Mouse (Mus musculus) ovary, adult 18-20 months (tissue): ENCODE measurements around the gene Slc25a33.

ENCODE experiments used
- DNase-seq: peaks from one replicate; pipeline ENCODE4 v3.0.0; 2022; ENCODE audit warnings: low spot score, mixed read lengths

Gene Slc25a33

GRCm38 (mm10) chr4:149725661-149726350 lies 48.3 kb downstream of the Slc25a33 start:
- peak; percentile 40 for DNase-seq

- DNase-seq: no peak
Observed at GRCm38 (mm10) chr4:149724916-149725470, 49.1 kb downstream of the Slc25a33 start.

GRCm38 (mm10) chr4:149723855-149724731 lies 50.0 kb downstream of the Slc25a33 start:
- DNase-seq: no peak

GRCm38 (mm10) chr4:149723021-149723390 lies 51.1 kb downstream of the Slc25a33 start:
- no peak for DNase-seq

GRCm38 (mm10) chr4:149722104-149723020 lies 51.7 kb downstream of the Slc25a33 start:
- DNase-seq: no peak

- no peak for DNase-seq
Observed at GRCm38 (mm10) chr4:149721163-149721562, 52.9 kb downstream of the Slc25a33 start.

GRCm38 (mm10) chr4:149719686-149720085 lies 54.4 kb downstream of the Slc25a33 start:
- no peak for DNase-seq

- no peak for DNase-seq
Observed at GRCm38 (mm10) chr4:149714542-149714941, 59.5 kb downstream of the Slc25a33 start.

GRCm38 (mm10) chr4:149711955-149712354 lies 62.1 kb downstream of the Slc25a33 start:
- DNase-seq: no peak

- no peak for DNase-seq
Observed at GRCm38 (mm10) chr4:149711485-149711884, 62.6 kb downstream of the Slc25a33 start.

GRCm38 (mm10) chr4:149710510-149710909 lies 63.6 kb downstream of the Slc25a33 start:
- DNase-seq: peak; percentile 55

GRCm38 (mm10) chr4:149705941-149706340 lies 68.1 kb downstream of the Slc25a33 start:
- DNase-seq: no peak

GRCm38 (mm10) chr4:149705298-149705697 lies 68.8 kb downstream of the Slc25a33 start:
- no peak for DNase-seq

- no peak for DNase-seq
Observed at GRCm38 (mm10) chr4:149702210-149702979, 71.7 kb downstream of the Slc25a33 start, which contains the start of gene Pik3cd. TSS of gene Pik3cd (minus strand) at chr4:149702571.

- DNase-seq: no peak
Observed at GRCm38 (mm10) chr4:149701426-149702209, 72.5 kb downstream of the Slc25a33 start.

GRCm38 (mm10) chr4:149699953-149700352 lies 74.1 kb downstream of the Slc25a33 start:
- DNase-seq: no peak

GRCm38 (mm10) chr4:149698197-149698821 lies 75.8 kb downstream of the Slc25a33 start:
- peak; percentile 44 for DNase-seq

GRCm38 (mm10) chr4:149697506-149698196 lies 76.4 kb downstream of the Slc25a33 start:
- DNase-seq: no peak
